Mouse (Mus musculus): ENCODE measurements at regions not wholly inside any gene's neighbourhood (a gene's known extent, or its start where the extent isn't known, plus 50 kb on each side); places are given as distances from the start of the nearest gene placed in this dataset.

- ATAC-seq (replicated peaks; ENCODE audit: low FRiP score, poor library complexity, severe bottlenecking) = no peak
Observed at GRCm38 (mm10) chr12:7382455-7382854, 595.0 kb upstream of the Apob start.

- ATAC-seq (replicated peaks; ENCODE audit: low FRiP score, poor library complexity, severe bottlenecking) = no peak
Observed at GRCm38 (mm10) chr12:7403800-7404199, 573.6 kb upstream of the Apob start.

GRCm38 (mm10) chr12:7411810-7412209 is 565.6 kb upstream of the Apob start:
- ATAC-seq (replicated peaks; ENCODE audit: low FRiP score, poor library complexity, severe bottlenecking) = no peak

- ATAC-seq (replicated peaks; ENCODE audit: low FRiP score, poor library complexity, severe bottlenecking) = no peak
Observed at GRCm38 (mm10) chr12:7420276-7420675, 557.2 kb upstream of the Apob start.

GRCm38 (mm10) chr12:7421826-7422540 is 555.5 kb upstream of the Apob start:
- ATAC-seq (replicated peaks; ENCODE audit: low FRiP score, poor library complexity, severe bottlenecking) = no peak

GRCm38 (mm10) chr12:7430981-7431380 is 546.5 kb upstream of the Apob start:
- ATAC-seq (replicated peaks; ENCODE audit: low FRiP score, poor library complexity, severe bottlenecking) = no peak

GRCm38 (mm10) chr12:7445238-7445637 is 532.2 kb upstream of the Apob start:
- no peak for ATAC-seq (replicated peaks; ENCODE audit: low FRiP score, poor library complexity, severe bottlenecking)

- ATAC-seq (replicated peaks; ENCODE audit: low FRiP score, poor library complexity, severe bottlenecking) = no peak
Observed at GRCm38 (mm10) chr12:7450506-7450905, 526.9 kb upstream of the Apob start.

GRCm38 (mm10) chr12:7457036-7457435 is 520.4 kb upstream of the Apob start:
- no peak for ATAC-seq (replicated peaks; ENCODE audit: low FRiP score, poor library complexity, severe bottlenecking)

GRCm38 (mm10) chr12:7457544-7457943 is 519.9 kb upstream of the Apob start:
- no peak for ATAC-seq (replicated peaks; ENCODE audit: low FRiP score, poor library complexity, severe bottlenecking)

- no peak for ATAC-seq (replicated peaks; ENCODE audit: low FRiP score, poor library complexity, severe bottlenecking)
Observed at GRCm38 (mm10) chr12:7464947-7465346, 512.5 kb upstream of the Apob start.

GRCm38 (mm10) chr12:7512579-7513248 is 464.7 kb upstream of the Apob start:
- ATAC-seq (replicated peaks; ENCODE audit: low FRiP score, poor library complexity, severe bottlenecking) = no peak

GRCm38 (mm10) chr12:7537389-7537788 is 440.1 kb upstream of the Apob start:
- ATAC-seq (replicated peaks; ENCODE audit: low FRiP score, poor library complexity, severe bottlenecking) = no peak

- no peak for ATAC-seq (replicated peaks; ENCODE audit: low FRiP score, poor library complexity, severe bottlenecking)
Observed at GRCm38 (mm10) chr12:7543281-7543981, 434.0 kb upstream of the Apob start.

GRCm38 (mm10) chr12:7548759-7549158 is 428.7 kb upstream of the Apob start:
- no peak for ATAC-seq (replicated peaks; ENCODE audit: low FRiP score, poor library complexity, severe bottlenecking)

GRCm38 (mm10) chr12:7560245-7560644 is 417.2 kb upstream of the Apob start:
- no peak for ATAC-seq (replicated peaks; ENCODE audit: low FRiP score, poor library complexity, severe bottlenecking)

GRCm38 (mm10) chr12:7576081-7576480 is 401.4 kb upstream of the Apob start:
- ATAC-seq (replicated peaks; ENCODE audit: low FRiP score, poor library complexity, severe bottlenecking) = no peak

- ATAC-seq (replicated peaks; ENCODE audit: low FRiP score, poor library complexity, severe bottlenecking) = no peak
Observed at GRCm38 (mm10) chr12:7587501-7587900, 389.9 kb upstream of the Apob start.

- ATAC-seq (replicated peaks; ENCODE audit: low FRiP score, poor library complexity, severe bottlenecking) = no peak
Observed at GRCm38 (mm10) chr12:7611272-7612092, 366.0 kb upstream of the Apob start.
